Mouse (Mus musculus) midbrain, embryonic 16.5 days (tissue): ENCODE measurements around the gene Nufip1. TPM values are rescaled to one million over a fixed set of nuclear protein-coding genes. Genes with fewer than 3 reads are reported as not detected.

ENCODE experiments used
- ATAC-seq: fragments of 200-750 bp; cut with Nextera tagmentation; 2 replicates; pipeline ENCODE4 v1.8.0; 2017; ENCODE audit warnings: moderate TSS enrichment
- H3K27ac ChIP-seq: fragments of 300-500 bp; sonication (generic); 2 replicates; pipeline ENCODE4 v1.5.1; 2014; ENCODE audit warnings: mild to moderate bottlenecking, low read length, mixed read lengths
- H3K27me3 ChIP-seq: fragments of 300-500 bp; sonication (generic); 2 replicates; pipeline ENCODE4 v1.6.1; 2014; ENCODE audit warnings: low read depth, low read length, mixed read lengths; ENCODE audit not compliant: control insufficient read depth, insufficient read depth
- H3K36me3 ChIP-seq: fragments of 300-500 bp; sonication (generic); 2 replicates; pipeline ENCODE4 v1.6.1; 2014; ENCODE audit warnings: mild to moderate bottlenecking, low read length, moderate library complexity, mixed read lengths; ENCODE audit not compliant: control insufficient read depth, insufficient read depth
- H3K4me1 ChIP-seq: fragments of 300-500 bp; sonication (generic); 2 replicates; pipeline ENCODE4 v1.6.1; 2014; ENCODE audit warnings: mild to moderate bottlenecking, low read length, mixed read lengths; ENCODE audit not compliant: control insufficient read depth, insufficient read depth
- H3K4me2 ChIP-seq: fragments of 300-500 bp; sonication (generic); 2 replicates; pipeline ENCODE4 v1.6.1; 2014; ENCODE audit warnings: mild to moderate bottlenecking, low read length, mixed read lengths
- H3K4me3 ChIP-seq: fragments of 300-500 bp; sonication (generic); 2 replicates; pipeline ENCODE4 v1.5.1; 2014; ENCODE audit warnings: low read depth, mild to moderate bottlenecking, low read length, moderate library complexity, mixed read lengths
- H3K9ac ChIP-seq: fragments of 300-500 bp; sonication (generic); 2 replicates; pipeline ENCODE4 v1.6.1; 2014; ENCODE audit warnings: low read depth, low read length, mixed read lengths
- H3K9me3 ChIP-seq: fragments of 300-500 bp; sonication (generic); replicated peaks from 2 replicates; pipeline ENCODE4 v1.6.1; 2014; ENCODE audit warnings: mild to moderate bottlenecking, low read length, mixed read lengths; ENCODE audit not compliant: control insufficient read depth, poor library complexity, severe bottlenecking
- WGBS: fragments of 180-500 bp; shearing (Covaris S2); extraction: QIAGEN DNeasy Blood & Tissue Kit; methylation state at CpG from one replicate; pipeline ENCODE4 v1.1.7; 2014; 5-methylcytosine and 5-hydroxymethylcytosine counted together
- polyA plus RNA-seq: library from polyadenylated mRNA; unstranded; fragments of >200 nt; fragmentation: Nextera tagmentation; extraction: Ambion mirVana; gene quantifications from 2 replicates; pipeline ENCODE4 v1.2.1, GENCODE M21; 2015

The Nufip1 gene
- polyA plus RNA-seq = 13.4 and 13.8 TPM in 2 replicates

DNA sequence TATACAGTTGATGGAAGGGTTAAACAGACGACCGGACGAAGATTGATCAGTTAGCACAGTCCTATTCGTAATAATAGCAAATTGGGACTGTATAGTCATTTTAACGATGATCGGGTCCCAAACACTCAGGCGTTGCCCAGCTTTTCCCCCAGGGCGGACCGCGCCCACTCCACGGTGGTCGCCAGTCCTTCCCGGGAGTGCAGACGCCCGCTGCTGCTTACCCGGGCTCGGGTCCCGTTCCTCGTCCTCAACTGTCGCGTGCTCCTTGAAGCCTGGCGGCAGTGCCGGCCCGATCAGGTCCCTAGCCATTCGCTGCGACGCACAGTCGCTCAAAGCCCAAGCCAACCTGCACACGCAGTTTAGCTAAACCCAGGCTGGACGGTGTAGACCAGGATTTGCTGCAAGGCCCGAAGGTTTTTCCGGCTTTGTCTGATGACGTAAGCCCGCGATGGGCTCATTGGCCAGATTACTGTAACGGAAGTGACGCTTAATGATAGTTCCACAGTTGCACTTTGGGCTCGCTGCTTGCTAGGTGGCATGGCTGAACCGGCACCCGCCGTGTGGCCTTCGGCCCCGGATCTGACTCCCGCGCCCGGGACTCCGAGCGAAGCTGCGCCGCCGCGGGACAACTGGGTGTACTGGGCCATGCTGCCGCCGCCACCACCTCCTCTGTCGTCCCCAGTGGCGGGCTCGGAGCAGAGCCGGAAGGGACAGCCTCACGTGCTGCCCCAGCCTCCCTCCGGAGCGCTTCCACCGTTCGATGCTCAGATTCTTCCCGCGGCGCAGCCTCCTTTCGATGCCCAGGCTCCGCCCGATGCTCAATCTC is at the start of gene Nufip1, which contains the start of gene Gpalpp1:
TSS of gene Nufip1 (plus strand) at position 496 of the 826 bp plus-strand sequence.
TSS of gene Gpalpp1 (minus strand) at position 365 of the 826 bp plus-strand sequence.
- Histone ChIP-seq H3K4me1 (peaks cover 30% of the 10 kb centered on the region), H3K36me3 (peaks cover 9% of the 10 kb centered on the region), H3K27ac (peak within 1 kb of the TSS; percentile 88), H3K4me2 (peak within 1 kb of the TSS; percentile 78), H3K4me3 (peak within 1 kb of the TSS; percentile 97), H3K9me3 (no peaks in the 10 kb centered on the region), H3K27me3 (no peaks in the 10 kb centered on the region), H3K9ac (peak within 1 kb of the TSS; percentile 75)
- under 1% methylated on average over 69 of the region's 69 CpGs for WGBS
- ATAC-seq = peak; percentile 99

GRCm38 (mm10) chr14:76067237-76067636 is 43.5 kb upstream of the Nufip1 start:
- Histone ChIP-seq H3K36me3 (no peaks in the 10 kb centered on the region), H3K4me1 (no peaks in the 10 kb centered on the region), H3K9me3 (no peaks in the 10 kb centered on the region), H3K4me2 (no peak overlapping the region), H3K27ac (no peak overlapping the region), H3K4me3 (no peak overlapping the region), H3K27me3 (no peaks in the 10 kb centered on the region), H3K9ac (no peak overlapping the region)
- ATAC-seq = no peak
- WGBS = 56% methylated on average over 1 of the region's 1 CpGs

GRCm38 (mm10) chr14:76068296-76068695 is 42.4 kb upstream of the Nufip1 start:
- no peaks in the 10 kb centered on the region for H3K27me3 ChIP-seq
- no peak overlapping the region for H3K4me2 ChIP-seq
- H3K27ac ChIP-seq = no peak overlapping the region
- H3K36me3 ChIP-seq = no peaks in the 10 kb centered on the region
- no peak overlapping the region for H3K4me3 ChIP-seq
- no peak overlapping the region for H3K9ac ChIP-seq
- H3K4me1 ChIP-seq = no peaks in the 10 kb centered on the region
- ATAC-seq = no peak
- 60% methylated on average over 4 of the region's 4 CpGs for WGBS
- H3K9me3 ChIP-seq = no peaks in the 10 kb centered on the region

DNA sequence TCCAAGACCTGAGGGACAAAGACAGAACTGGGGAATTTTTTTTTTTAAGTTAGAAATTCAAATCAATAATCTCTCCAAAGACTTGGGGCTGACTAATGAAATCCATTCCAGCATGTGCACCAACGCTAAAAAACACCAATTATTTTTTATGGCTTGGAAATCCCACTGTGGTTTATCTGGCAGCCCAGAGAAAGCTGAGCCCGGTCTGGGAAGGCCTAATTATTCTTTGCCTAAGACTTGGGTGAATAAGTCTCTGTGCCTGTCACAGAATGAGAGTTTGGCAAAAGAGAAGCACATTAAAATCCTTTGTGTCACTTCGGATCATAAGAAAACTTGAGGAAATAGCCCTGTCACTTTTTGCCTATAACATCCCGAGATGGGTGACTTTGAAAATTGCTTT is 41.4 kb upstream of the Nufip1 start:
- H3K9ac ChIP-seq = no peak overlapping the region
- no peak overlapping the region for H3K4me3 ChIP-seq
- H3K27me3 ChIP-seq = no peaks in the 10 kb centered on the region
- 46% methylated on average over 4 of the region's 4 CpGs for WGBS
- no peak; the same call in 1 of the 2 replicates for ATAC-seq
- no peaks in the 10 kb centered on the region for H3K36me3 ChIP-seq
- H3K9me3 ChIP-seq = no peaks in the 10 kb centered on the region
- 0 out of 2 replicates have a peak overlapping the region, but pooled peaks have one; percentile 15 for H3K27ac ChIP-seq
- H3K4me1 ChIP-seq = no peaks in the 10 kb centered on the region
- no peak overlapping the region for H3K4me2 ChIP-seq

DNA sequence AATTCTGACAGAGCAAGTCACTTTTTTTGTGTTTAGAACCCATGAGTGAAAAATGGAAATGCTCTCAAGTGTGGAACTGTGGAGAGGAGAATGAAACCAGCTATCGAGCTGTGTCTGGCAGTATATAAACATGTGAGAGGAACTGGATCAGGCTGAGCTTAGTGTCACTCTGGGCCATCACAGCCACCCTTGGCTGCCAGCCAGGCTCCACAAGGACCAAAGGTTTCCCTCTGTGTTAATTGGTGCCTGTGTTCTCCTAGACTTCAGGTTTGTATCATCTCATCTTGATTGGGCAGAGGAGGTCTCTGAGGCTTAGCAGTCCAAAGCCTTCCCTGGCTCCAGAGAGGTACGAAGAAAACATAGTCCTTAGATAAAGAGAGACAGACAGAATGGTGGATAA is 38.1 kb upstream of the Nufip1 start:
- WGBS = 61% methylated on average over 2 of the region's 2 CpGs
- no peak overlapping the region for H3K27ac ChIP-seq
- no peaks in the 10 kb centered on the region for H3K27me3 ChIP-seq

GRCm38 (mm10) chr14:76074206-76074605 is 36.5 kb upstream of the Nufip1 start:
- Histone ChIP-seq H3K4me3 (no peak overlapping the region), H3K27ac (no peak overlapping the region), H3K36me3 (no peaks in the 10 kb centered on the region), H3K9me3 (no peaks in the 10 kb centered on the region), H3K4me1 (peaks cover 12% of the 10 kb centered on the region), H3K9ac (no peak overlapping the region), H3K4me2 (no peak overlapping the region), H3K27me3 (no peaks in the 10 kb centered on the region)
- WGBS = 79% methylated on average over 1 of the region's 1 CpGs
- ATAC-seq = no peak

More for the DNA sequence above, 38.1 kb upstream of the Nufip1 start:
- peaks cover 12% of the 10 kb centered on the region for H3K4me1 ChIP-seq
- no peak overlapping the region for H3K9ac ChIP-seq
- H3K4me2 ChIP-seq = no peak overlapping the region
- no peaks in the 10 kb centered on the region for H3K9me3 ChIP-seq
- no peaks in the 10 kb centered on the region for H3K36me3 ChIP-seq
- no peak overlapping the region for H3K4me3 ChIP-seq
- no peak for ATAC-seq

DNA sequence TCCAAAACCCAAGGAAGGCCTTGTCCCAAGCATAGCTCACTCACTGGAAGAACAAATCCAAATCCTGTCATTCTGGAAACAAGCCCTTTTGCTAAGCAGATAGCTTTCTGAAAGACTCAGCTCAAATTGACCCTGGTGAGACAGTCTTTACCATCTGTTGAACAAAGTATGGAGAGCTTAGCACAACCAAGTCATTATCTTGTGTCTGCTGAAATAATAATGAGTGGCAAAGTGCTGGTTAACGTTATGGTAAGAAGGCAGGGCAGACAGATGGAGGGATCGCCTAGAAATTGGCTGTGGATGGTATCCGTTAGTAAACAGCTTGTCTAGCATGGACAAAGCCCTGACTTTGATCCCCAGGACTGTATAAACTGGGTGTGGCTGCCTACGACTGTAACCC is 35.0 kb upstream of the Nufip1 start:
- Histone ChIP-seq H3K9ac (no peak overlapping the region), H3K27ac (peak overlapping the region; percentile 58; the same call in 1 of the 2 replicates), H3K4me1 (peaks cover 12% of the 10 kb centered on the region), H3K9me3 (no peaks in the 10 kb centered on the region), H3K4me3 (no peak overlapping the region), H3K4me2 (no peak overlapping the region), H3K36me3 (no peaks in the 10 kb centered on the region), H3K27me3 (no peaks in the 10 kb centered on the region)
- ATAC-seq = no peak
- WGBS = 41% methylated on average over 4 of the region's 4 CpGs

- Histone ChIP-seq H3K4me2 (peak overlapping the region; percentile 19), H3K9me3 (no peaks in the 10 kb centered on the region), H3K36me3 (no peaks in the 10 kb centered on the region), H3K4me1 (peaks cover 12% of the 10 kb centered on the region), H3K4me3 (no peak overlapping the region), H3K27me3 (no peaks in the 10 kb centered on the region), H3K27ac (peak overlapping the region; percentile 70), H3K9ac (no peak overlapping the region)
- 28% methylated on average over 4 of the region's 4 CpGs for WGBS
- peak; percentile 88 for ATAC-seq
Measured at GRCm38 (mm10) chr14:76076602-76077001, 34.1 kb upstream of the Nufip1 start.

GRCm38 (mm10) chr14:76077088-76077491 is 33.6 kb upstream of the Nufip1 start:
- WGBS = 40% methylated on average over 9 of the region's 9 CpGs
- H3K4me2 ChIP-seq = peak overlapping the region; percentile 19
- peaks cover 12% of the 10 kb centered on the region for H3K4me1 ChIP-seq
- H3K4me3 ChIP-seq = no peak overlapping the region
- H3K27me3 ChIP-seq = no peaks in the 10 kb centered on the region
- peak overlapping the region; percentile 70 for H3K27ac ChIP-seq
- H3K36me3 ChIP-seq = no peaks in the 10 kb centered on the region
- peak; percentile 86 for ATAC-seq
- H3K9ac ChIP-seq = no peak overlapping the region
- H3K9me3 ChIP-seq = no peaks in the 10 kb centered on the region
